Mouse (Mus musculus): ENCODE measurements at regions not wholly inside any gene's neighbourhood (a gene's known extent, or its start where the extent isn't known, plus 50 kb on each side); places are given as distances from the start of the nearest gene placed in this dataset.
A peak's percentile ranks its signal among the peaks of the same experiment; 100 is the strongest.
"Not testable (repeated sequence)": the region's sequence is repeated elsewhere in the genome, so short reads cannot be mapped to it uniquely, and the experiment has no call there.

DNA sequence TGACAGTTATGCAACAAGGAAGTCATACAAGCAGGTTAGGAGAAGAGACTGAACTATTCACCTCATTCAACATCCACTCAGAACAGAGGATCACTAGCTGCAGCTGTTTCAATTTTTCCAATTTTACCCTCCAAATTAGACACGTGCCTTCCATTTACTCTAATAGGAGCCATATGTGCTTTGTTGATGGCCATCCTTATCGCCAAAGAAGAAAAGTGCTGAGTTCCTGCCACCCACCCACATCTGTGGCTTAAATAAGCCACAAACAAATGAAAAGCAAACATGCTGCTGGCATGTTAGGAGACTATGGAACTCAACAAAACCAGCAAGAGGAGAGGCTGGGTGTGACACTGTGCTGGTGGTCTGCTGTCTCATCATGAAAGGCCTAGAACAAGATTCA, 1786.1 kb downstream of the 9330182O14Rik start:
- peak; percentile 21 for DNase-seq (ENCODE audit: low read depth, low spot score)

DNA sequence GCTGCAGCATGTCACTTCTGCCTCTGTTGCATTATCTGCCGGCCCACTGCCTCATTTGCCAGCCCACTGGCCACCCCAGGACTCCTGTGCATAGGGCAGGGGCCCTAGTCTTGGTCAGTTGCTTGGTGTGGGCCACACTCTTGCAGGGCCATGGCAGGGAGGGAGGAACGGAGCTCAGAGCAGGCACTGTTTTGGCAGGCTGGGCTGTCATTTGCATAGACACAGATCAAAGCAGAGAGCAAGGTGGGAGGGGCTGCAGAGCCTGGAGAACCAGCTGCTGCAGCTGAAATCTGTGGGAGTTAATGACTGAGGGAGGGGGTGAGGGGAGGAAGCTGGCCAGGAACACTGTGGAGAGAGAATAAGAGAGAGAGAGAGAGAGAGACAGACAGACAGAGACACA, 1802.5 kb downstream of the 9330182O14Rik start:
- DNase-seq (ENCODE audit: low read depth, low spot score): no peak

DNA sequence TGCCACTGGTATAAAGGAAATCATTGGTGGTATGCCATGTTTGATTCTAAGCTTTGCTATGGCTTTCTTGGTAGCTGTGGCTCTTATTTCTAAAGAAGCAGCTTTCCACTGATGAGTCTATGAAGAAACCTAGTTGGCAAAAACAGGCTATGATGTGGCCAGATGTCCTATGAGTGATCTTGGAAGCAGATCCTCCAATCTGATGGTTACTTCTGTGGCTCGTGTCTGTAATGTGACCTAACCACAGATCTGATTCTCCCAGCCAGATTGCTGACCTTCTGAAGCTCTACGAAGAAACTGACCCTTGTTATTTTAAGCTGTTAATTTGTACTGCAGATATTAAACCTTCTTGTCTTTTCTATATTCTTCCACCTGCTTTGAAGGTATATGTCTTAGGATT, 1811.1 kb downstream of the 9330182O14Rik start:
- no peak for DNase-seq (ENCODE audit: low read depth, low spot score)

DNA sequence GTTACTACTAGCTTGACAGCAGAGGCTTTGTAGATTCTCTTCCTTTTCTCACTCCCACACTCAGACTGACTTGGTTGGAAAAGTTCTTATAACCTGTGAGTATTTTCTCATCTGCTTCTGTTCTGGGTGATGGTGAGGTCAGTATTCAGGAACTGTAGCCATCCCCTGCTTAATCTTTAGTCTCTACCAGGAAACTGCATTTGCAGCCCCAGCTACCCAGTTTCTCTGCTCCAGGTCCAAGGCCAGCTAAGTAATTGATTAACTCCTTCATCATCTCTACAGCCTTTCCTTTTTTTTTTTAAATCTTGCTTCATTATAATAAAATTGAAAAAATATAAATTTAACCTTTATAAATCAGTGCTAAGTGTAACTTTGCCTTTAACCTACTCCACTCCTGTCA, 1813.7 kb downstream of the 9330182O14Rik start:
- no peak for DNase-seq (ENCODE audit: low read depth, low spot score)

DNA sequence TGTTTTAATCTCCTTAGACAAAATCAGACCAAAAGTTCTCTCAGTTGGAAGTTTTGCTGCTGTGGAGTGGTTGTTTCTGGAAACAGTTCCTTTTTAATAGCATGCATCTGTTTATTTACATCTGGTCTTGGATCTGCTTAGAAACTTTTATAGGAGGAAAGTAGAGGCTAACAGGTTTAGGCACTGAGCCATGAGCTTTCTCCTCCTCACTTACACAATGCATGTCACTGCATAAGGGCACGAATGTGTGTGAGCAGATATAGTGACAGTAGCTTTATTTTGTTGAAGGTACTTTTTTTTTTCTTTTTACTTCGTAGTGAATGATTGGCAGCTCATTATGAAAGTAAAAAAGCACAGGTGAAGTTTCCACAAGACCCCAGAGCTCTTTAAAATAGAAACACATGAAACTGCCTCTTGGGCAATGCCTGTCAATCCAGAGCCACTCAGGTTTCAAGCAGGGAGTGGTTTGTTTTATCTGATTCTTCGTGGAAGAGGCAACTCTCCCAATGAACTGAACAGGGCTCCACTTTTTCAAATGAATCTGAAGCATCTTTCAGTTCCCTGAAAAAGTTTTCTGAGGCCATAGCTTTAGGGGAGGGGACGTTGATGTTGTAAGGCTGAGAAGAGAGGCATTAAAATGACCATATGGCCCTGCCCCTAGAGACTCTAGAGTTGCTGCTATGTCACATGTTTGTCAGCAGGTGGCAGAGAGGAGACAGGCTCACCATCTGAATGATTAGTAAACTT, 1814.4 kb downstream of the 9330182O14Rik start:
- DNase-seq (ENCODE audit: low read depth, low spot score): peak; percentile 44

DNA sequence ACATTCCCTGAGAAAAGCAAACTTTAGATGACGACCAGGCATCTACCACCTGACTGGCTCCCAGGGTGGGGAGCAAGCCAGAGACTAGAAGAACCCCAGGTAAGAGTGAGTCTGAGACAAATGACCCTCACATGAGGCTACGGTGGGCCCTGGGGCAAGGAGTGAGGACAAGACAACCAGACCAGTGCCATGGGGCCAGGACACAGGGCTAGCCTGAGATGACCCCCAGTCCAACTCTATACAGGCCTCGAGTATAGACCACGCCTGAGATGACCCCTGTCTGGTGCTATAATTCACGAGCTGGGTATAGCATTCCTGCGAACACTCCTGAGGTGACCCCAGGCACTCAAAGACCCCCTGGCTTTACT, 1814.9 kb downstream of the 9330182O14Rik start:
- no peak for DNase-seq (ENCODE audit: low read depth, low spot score)

DNA sequence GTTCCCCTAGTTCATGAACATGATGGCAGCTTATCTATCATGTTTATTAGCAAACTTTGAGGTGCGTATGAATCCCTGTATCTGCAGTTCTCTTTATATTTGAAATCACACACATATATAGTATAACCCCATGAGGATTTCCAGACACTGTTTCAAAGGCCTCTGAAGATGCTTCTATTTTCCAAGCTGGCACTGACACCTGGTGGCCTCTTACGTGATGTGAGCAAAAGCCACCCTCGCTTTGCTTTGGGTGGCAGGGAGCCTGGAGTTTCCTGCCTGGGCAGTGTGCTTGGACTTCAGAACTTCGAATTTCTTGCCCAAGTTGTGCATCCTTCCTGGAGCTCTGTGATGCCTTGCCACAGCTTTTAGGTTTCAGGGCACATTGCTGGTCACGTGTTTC, 1817.1 kb downstream of the 9330182O14Rik start:
- DNase-seq (ENCODE audit: low read depth, low spot score): no peak

DNA sequence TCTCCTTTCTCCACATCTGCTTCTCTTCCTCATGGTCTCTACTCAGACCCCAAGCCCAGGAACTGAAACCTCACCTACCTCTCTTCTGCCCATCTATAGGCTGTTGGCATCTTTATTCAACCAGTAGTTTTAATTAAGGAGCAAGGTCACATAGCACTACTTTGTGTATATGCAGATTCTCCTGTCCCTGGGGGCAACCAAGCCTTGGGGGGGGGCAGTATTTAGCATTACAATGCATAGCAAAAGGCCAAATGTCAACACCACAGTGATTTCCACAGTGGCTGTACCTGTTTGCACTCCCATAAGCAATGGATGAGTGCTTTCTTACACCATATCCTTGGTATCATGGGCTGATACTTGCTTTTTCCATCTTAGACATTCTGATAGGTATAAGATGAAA, 1826.4 kb downstream of the 9330182O14Rik start:
- no peak for DNase-seq (ENCODE audit: low read depth, low spot score)

DNA sequence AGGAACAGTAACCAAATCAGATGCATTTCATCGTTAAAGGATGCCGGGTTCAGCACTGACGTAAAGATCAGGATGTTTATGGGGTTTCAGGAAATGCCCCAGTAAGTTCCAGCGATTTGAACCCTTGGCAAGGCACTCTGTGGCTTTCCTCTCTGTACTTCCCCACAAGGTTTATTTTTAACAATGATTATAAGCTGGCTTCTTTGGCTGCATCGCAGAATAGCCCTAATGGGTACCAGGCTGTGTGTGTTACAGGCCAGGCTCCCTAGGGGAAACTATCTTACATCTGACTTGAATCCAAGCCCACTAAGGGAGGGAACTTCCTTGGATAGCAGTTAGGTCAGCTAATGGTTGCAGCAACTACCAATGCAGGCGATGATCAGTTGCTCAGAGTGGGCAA, 1836.7 kb downstream of the 9330182O14Rik start:
- no peak for DNase-seq (ENCODE audit: low read depth, low spot score)

DNA sequence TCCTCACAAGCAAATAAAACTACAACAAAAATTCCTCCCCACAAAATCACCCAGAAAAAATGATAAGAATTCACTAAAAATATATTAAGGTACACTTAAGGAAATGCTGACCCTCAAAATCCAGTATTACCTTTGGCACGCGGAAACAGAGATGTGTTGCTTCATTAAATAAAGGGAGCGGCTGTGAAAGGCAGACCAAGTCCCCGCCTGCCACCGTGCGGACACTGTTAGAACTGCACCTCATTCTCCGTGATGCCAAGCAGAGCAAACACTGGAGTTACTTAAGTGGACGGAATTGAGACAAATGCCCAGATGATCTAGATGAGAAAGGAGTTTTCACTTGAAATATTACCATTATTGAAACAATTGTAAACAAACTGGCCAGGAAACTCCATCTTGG, 1839.1 kb downstream of the 9330182O14Rik start:
- DNase-seq (ENCODE audit: low read depth, low spot score): peak; percentile 84

DNA sequence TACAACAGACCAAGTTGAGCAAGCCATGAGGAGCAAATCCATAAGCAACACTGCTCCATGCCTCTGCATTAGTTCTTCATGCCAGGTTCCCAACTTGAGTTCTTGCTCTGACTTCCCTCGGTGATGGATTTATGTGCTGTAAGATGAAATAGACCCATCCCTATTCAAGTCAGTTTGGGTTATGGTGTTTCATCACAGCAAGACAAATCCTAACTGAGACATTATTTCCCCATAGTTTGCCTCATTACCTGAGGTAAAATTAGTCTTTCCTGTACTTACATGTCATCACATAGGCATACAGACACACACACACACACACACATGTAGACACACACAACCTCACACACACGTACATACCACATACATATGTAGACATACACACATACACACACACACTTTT, 1843.0 kb downstream of the 9330182O14Rik start:
- no peak for DNase-seq (ENCODE audit: low read depth, low spot score)

DNA sequence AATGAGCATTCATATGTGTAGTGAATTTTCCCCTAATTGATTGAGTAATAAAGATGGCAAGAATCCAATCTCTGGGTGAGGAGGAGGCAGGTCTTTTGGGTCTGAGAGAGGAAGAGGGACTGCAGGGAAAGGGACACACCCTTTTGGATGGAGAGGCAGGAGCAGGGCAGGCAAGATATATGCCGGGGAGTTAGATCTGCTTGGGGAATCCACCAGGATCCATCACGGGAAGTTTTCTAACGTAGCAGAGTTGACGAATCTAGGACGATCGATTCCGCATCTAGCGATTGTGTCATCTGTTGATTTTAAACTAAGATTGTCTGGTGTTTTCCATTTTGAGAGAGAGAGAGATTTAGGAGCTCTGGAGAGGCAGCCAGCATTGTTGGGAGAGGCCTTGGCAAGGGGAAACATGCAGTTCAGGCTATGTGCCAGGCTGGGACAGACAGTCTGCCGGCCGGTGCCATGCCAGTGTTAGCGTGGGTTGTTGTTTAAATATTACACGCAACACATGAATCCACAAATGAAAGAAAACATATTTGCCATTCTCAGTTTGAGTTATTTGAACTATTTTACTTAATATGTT, 1843.6 kb downstream of the 9330182O14Rik start:
- no peak for DNase-seq (ENCODE audit: low read depth, low spot score)

DNA sequence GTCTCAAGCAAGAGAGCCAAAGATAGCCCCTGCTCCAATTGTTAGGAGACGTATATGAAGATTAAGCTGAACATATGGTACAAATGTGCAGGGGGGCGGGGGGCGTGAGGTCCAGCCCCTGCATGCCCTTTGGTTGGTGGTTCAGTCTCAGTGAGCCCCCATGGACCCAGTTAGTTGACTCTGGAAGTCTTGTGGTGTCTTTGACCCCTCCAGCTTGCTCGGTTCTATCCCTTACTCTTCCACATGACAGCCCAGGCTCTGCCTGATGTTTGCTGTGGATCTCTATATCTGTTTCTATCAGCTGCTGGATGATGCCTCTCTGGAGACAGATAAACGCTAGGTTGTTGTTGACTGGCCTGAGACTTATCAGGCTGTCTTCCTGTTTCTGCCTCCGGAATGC, 1849.1 kb downstream of the 9330182O14Rik start:
- DNase-seq (ENCODE audit: low read depth, low spot score): no peak

DNA sequence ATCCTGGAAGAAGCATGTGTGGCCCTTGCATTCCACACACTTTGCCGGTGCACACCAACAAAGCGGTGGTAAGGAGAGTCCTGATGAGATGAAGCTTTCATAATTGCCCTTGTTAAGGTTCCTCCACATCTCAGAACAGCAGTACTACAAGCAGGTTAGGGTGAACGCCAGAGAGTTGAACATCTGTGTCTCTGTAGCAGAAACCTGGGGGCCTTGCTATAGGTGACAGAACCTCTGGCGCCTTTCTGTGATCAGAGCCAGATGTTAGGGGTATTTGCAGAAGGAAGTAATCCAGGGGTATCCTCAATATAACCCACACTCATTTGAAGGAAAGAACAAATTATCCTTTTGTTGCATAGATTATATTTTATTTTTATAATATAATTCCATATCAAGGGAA, 1850.1 kb downstream of the 9330182O14Rik start:
- DNase-seq (ENCODE audit: low read depth, low spot score): no peak

DNA sequence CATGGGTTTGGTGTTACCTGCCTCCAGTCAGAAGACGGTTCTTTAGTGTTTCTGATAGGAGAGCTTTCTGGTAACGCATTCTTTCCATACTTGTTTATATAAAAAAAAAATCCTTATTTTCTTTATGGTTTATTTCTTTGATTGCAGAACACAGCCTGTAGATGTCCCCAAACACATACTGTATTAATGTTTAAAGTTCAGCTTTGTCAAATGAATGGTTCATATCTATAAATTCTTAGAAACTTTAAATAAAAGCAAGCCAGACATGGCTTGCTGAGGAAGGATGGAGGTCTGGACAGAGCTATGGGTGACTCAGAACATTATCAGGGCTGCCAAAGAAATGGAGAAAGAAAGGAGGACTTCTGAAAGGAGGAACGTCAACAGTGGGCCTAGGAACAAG, 1852.1 kb downstream of the 9330182O14Rik start:
- DNase-seq (ENCODE audit: low read depth, low spot score): no peak

DNA sequence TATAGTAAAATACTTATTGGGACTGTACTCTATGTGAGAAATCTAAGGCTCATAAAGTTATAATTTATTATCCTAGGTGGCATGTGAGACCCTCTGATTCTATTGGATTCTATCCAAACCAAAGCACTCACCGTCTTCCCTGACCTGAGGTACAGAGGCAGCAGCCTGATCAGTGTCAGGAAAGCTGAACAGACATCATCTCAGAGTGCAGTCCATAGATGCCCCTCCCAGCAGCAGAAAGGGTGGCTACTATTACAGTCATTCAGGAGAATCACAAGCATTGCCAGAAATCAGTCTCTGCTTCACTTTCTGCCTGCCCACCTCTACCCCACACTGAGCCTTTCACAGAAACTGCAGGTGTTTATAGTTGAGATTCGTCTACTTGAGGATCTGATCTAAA, 1854.9 kb downstream of the 9330182O14Rik start:
- no peak for DNase-seq (ENCODE audit: low read depth, low spot score)

DNA sequence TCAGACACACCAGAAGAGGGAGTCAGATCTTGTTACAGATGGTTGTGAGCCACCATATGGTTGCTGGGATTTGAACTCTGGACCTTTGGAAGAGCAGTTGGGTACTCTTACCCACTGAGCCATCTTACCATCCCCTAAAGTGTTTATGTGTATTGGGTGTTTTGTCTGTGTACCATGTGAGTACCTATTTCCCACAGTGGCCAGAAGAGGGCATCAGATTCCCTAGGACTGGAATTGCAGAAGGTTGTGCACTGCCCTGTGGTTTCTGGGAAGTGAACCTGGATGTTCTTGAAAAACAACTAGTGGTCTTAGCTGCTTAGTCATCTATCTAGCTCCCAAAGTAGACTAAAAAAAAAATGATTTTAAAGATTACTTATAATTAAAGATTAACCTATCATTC, 1857.7 kb downstream of the 9330182O14Rik start:
- DNase-seq (ENCODE audit: low read depth, low spot score): no peak

DNA sequence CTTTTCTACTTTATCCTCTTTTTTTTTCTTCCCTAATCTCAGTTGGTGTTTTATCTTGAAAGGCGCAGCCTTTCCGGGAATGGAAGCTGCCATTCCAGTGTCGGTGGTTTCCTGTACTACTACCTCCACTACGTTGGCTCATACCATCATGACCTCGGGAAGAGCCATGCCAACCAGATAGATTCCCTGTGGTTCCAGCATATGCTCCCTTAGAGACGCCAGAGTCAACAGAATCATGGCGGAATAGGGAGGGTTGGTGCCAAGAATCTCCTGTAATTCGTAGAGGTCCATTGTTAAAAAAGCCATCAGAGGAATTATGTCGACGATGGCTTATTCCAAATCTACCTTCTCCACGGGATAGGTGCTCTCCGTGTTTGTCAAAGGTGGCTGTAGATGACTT, 1898.1 kb downstream of the 9330182O14Rik start:
- DNase-seq (ENCODE audit: low read depth, low spot score): not testable (repeated sequence)

DNA sequence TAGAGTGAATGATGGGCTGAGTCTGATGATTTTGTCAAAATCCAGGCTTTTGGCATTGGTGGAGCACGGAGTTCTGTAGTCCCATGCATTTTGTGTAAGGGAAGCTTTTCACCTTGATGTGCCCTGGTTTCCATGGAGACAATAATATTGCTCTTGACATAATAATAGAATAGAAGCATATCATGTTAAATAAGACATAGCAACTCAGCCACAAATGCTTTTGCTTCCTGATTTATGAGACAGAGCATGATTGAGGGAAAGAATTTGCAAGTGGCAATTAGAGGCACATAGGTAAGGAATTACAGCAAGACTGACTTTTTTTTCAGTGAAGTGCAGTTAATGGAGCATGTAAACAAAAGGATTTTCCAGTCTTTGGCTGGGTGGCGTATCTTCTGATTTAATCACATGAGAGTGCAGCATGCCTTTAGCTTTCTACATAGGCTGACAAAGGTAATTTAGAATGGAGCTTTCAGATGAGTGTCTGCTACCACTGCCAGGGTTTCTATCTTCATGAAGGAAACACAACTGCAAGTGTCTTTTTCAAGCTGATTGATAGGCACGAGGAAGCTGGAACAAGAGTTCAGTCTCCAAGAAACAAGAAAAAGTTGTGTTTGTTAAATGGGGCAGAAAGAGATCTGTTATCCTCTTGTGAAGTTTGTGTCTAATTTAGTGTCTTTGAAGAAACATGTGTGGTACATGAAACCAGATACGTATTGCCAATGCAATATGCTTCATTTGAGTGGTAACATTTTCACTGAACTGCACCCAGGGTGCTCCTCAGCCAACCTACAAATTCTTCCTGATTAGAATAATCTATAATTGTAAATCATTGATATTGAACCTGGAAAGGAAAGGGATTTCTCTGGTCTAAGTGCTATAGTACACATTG, 1913.2 kb downstream of the 9330182O14Rik start:
- peak; percentile 61 for DNase-seq (ENCODE audit: low read depth, low spot score)

DNA sequence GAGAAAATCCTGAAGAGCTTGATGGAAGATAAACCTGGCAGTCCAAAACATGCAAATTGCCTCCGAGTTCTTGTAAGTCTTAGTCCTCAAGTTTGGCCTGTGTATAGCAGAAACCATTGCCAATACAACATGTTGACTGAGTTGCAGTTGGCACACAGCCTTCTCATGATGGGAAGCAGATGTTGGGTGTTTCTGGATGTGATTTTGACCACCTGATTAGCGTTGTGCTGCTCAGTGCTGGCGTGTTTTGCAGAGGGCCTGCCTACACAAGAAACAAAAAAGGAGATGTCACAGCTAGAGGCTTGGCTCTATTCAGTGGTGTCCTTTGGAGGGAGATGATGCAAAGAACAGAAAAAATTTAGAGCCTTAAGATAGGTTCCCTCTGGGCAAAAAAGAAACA, 1922.6 kb downstream of the 9330182O14Rik start:
- DNase-seq (ENCODE audit: low read depth, low spot score): no peak

DNA sequence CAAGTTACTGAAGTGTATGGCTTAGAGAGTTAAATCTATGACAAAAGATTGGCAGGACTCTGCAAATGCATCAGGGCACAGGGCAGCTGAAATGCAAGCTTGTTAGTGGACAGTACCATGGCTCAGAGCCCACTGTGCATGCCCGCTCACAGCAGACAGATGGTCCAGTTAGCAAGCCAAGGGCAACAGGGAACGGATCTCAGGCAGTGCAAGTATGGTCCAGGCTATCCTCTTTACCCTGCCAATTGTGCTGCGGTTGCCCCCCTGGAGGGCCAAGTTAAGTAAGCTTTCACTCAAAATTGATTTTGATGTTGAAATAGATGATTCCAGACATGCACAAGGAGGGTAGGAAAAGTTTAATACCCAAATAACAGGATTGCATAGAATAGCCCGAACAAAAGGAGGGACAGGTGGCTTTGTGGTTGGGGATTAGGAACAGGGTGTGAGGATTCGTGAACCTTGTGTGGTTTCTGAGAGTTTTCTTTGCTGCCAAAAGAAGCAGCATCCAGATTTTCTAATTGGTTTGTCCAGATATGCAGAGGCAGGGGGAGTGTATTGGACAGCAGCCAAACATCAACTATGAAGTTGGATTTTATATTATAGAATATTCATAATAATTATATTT, 1934.2 kb downstream of the 9330182O14Rik start:
- DNase-seq (ENCODE audit: low read depth, low spot score): no peak

DNA sequence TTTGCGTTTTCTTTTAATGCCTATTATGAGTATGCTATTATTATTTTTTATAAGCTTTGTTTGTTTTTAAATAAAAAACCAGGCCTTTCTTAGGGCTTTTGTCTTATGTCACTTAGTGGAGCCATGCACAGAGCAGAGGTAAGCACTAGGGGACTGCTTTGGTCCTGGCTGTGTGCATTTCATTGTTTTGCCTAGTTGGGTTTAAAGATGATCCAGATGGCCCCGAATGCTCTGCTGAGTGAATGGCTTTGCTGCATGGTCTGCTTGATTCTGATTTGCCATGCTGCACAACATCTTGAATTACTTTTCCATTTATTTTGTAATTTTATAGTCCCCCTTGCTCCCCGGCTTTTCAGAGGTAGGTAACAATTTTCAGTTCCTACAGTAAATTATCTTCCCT, 1934.9 kb downstream of the 9330182O14Rik start:
- DNase-seq (ENCODE audit: low read depth, low spot score): peak; percentile 30
